Mouse (Mus musculus) adrenal gland, postnatal 10 days (tissue): ENCODE measurements around the gene Speer4f2. TPM values are rescaled to one million over a fixed set of nuclear protein-coding genes. Genes with fewer than 3 reads are reported as not detected.
"Not testable (repeated sequence)": the region's sequence is repeated elsewhere in the genome, so short reads cannot be mapped to it uniquely, and the experiment has no call there.

Source experiments
- DNase-seq: peaks from one replicate; pipeline ENCODE4 v3.0.0; 2021; ENCODE audit warnings: mixed read lengths
- long read RNA-seq, 2 experiments: library from polyadenylated mRNA; stranded (forward); transcript quantifications; one replicate each; pipeline ENCODE4 v2.0.0; 2021
- total RNA-seq, 2 experiments: library from RNA; stranded (reverse); gene quantifications; 2 replicates each; pipeline ENCODE4 v1.2.3; 2021

Gene Speer4f2
- not detected for total RNA-seq
- long read RNA-seq, experiment 1 = 0 reads
- long read RNA-seq, experiment 2 = 0 reads

GRCm38 (mm10) chr5:17372880-17373279, at the start of gene Speer4f2:
Gene Speer4f2, plus strand, starts transcription at chr5:17373180.
- not testable (repeated sequence) for DNase-seq

- no peak for DNase-seq
Observed at GRCm38 (mm10) chr5:17328946-17329566, 43.9 kb upstream of the Speer4f2 start.

- no peak for DNase-seq
Observed at GRCm38 (mm10) chr5:17334836-17335235, 38.1 kb upstream of the Speer4f2 start.

- DNase-seq = not testable (repeated sequence)
Observed at GRCm38 (mm10) chr5:17345741-17346140, 27.2 kb upstream of the Speer4f2 start.

- no peak for DNase-seq
Observed at GRCm38 (mm10) chr5:17359394-17359999, 13.5 kb upstream of the Speer4f2 start.

- peak; percentile 2 for DNase-seq
Observed at GRCm38 (mm10) chr5:17389926-17390325, 16.9 kb downstream of the Speer4f2 start.

- DNase-seq = no peak
Observed at GRCm38 (mm10) chr5:17391207-17391606, 18.2 kb downstream of the Speer4f2 start.

- DNase-seq = no peak
Observed at GRCm38 (mm10) chr5:17400571-17400970, 27.6 kb downstream of the Speer4f2 start.

- DNase-seq = no peak
Observed at GRCm38 (mm10) chr5:17401206-17402077, 28.5 kb downstream of the Speer4f2 start.

GRCm38 (mm10) chr5:17402330-17403125, 29.5 kb downstream of the Speer4f2 start:
- no peak for DNase-seq

- DNase-seq = no peak
Observed at GRCm38 (mm10) chr5:17403584-17403983, 30.6 kb downstream of the Speer4f2 start.

- no peak for DNase-seq
Observed at GRCm38 (mm10) chr5:17408924-17409660, 36.1 kb downstream of the Speer4f2 start.

- no peak for DNase-seq
Observed at GRCm38 (mm10) chr5:17417201-17417600, 44.2 kb downstream of the Speer4f2 start.

GRCm38 (mm10) chr5:17419215-17419820, 46.3 kb downstream of the Speer4f2 start:
- peak; percentile 6 for DNase-seq

- no peak for DNase-seq
Observed at GRCm38 (mm10) chr5:17419921-17420320, 46.9 kb downstream of the Speer4f2 start.

GRCm38 (mm10) chr5:17422225-17422624, 49.2 kb downstream of the Speer4f2 start:
- DNase-seq = no peak

GRCm38 (mm10) chr5:17426930-17427329, 54.0 kb downstream of the Speer4f2 start:
- no peak for DNase-seq
